Mouse (Mus musculus): ENCODE measurements around the gene Slc17a4. TPM values are rescaled to one million over a fixed set of nuclear protein-coding genes. Genes with fewer than 3 reads are reported as not detected.

The Slc17a4 gene
- polyA plus RNA-seq, 1 experiment from 2014 or later, result 0.10 TPM

DNA sequence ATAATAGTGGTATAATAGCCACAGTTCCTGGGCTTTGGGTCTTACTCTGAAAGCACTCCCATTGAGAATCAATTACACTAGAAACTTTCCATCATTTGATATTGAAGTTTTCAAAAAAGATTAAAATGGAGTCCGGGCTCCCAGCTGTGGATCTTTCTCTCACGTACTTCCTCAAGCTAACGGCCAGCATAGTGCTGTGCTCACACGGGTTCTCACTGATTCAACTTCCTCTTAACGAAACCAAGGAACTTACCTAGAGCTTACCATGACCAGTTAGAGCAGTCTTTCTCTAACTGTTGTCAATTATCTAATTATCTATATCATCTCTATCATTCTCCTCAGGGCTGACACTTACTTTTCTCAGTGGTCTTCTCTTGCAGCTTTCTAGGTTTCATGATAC, 35.2 kb downstream of the Slc17a4 start:
- H3K9me3 ChIP-seq (ENCODE audit: control insufficient read depth, low read length), result no peaks in the 10 kb centered on the region
- H3K4me3 ChIP-seq (ENCODE audit: low read depth, low read length), result no peak overlapping the region
- WGBS, result 78% methylated on average over 5 of the region's 5 CpGs
- no peaks in the 10 kb centered on the region for H3K4me1 ChIP-seq (ENCODE audit: control insufficient read depth, insufficient read depth, low read length)
- H3K9ac ChIP-seq (ENCODE audit: low read depth, low read length), result no peak overlapping the region
- no peaks in the 10 kb centered on the region for H3K36me3 ChIP-seq (ENCODE audit: control insufficient read depth, insufficient read depth, low read length)
- H3K27ac ChIP-seq (replicated peaks; ENCODE audit: low read depth, low read length), result no peak overlapping the region
- DNase-seq (ENCODE audit: low spot score) (no peak), ATAC-seq (ENCODE audit: low read depth) (no peak)
- H3K4me2 ChIP-seq (ENCODE audit: low read depth, low read length), result no peak overlapping the region
- H3K27me3 ChIP-seq (replicated peaks; ENCODE audit: control insufficient read depth, insufficient read depth, low read length), result no peaks in the 10 kb centered on the region

DNA sequence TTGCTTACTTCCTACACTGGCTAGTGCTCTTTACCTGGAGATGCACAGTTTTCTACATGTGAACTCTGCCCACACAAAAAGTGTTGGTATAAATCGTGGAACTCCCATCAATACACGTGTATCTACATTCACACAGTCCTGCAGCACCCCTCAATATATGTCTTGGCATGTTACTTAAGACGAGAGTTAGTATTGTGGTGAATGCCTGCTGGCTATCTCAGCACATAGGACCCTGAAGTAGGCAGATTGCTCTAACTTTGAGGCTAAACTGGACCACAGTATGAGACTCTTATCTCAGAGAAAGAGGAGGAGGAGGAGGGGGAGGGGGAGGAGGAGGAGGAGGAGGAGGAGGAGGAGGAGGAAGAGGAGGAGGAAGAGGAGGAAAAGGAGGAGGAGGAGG, 35.7 kb downstream of the Slc17a4 start:
- H3K27me3 ChIP-seq (replicated peaks; ENCODE audit: control insufficient read depth, insufficient read depth, low read length), result no peaks in the 10 kb centered on the region
- no peak overlapping the region for H3K9ac ChIP-seq (ENCODE audit: low read depth, low read length)
- H3K4me2 ChIP-seq (ENCODE audit: low read depth, low read length), result no peak overlapping the region
- H3K27ac ChIP-seq (replicated peaks; ENCODE audit: low read depth, low read length), result no peak overlapping the region
- H3K4me3 ChIP-seq (ENCODE audit: low read depth, low read length), result no peak overlapping the region
- H3K4me1 ChIP-seq (ENCODE audit: control insufficient read depth, insufficient read depth, low read length), result no peaks in the 10 kb centered on the region
- no peaks in the 10 kb centered on the region for H3K9me3 ChIP-seq (ENCODE audit: control insufficient read depth, low read length)
- no peaks in the 10 kb centered on the region for H3K36me3 ChIP-seq (ENCODE audit: control insufficient read depth, insufficient read depth, low read length)
- ATAC-seq (ENCODE audit: low read depth) (no peak), DNase-seq (ENCODE audit: low spot score) (no peak)
- 77% methylated on average over 3 of the region's 3 CpGs for WGBS

DNA sequence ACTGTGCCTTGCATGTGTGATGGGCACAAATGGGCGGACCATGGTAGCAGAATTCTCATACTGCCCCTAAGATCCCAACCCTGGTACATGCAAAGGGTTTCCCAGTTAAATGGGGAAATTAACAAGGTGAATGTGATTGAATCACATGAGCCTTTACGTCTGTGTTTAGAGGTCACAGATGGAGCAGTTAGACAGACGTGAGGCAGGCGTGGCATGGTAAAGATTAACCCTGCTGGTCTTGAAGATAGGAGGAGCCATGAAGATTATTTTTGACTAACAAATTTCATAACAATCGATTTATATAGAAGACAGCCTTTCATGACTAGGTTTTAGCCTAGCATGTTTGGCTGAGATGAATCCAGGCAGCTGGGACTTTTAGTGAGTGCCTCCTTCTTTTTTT, 41.7 kb downstream of the Slc17a4 start:
- DNase-seq (ENCODE audit: low spot score) (no peak), ATAC-seq (ENCODE audit: low read depth) (no peak)
- Histone ChIP-seq H3K9ac (ENCODE audit: low read depth, low read length) (no peak overlapping the region), H3K36me3 (ENCODE audit: control insufficient read depth, insufficient read depth, low read length) (no peaks in the 10 kb centered on the region), H3K27me3 (replicated peaks; ENCODE audit: control insufficient read depth, insufficient read depth, low read length) (no peaks in the 10 kb centered on the region), H3K4me1 (ENCODE audit: control insufficient read depth, insufficient read depth, low read length) (no peaks in the 10 kb centered on the region), H3K9me3 (ENCODE audit: control insufficient read depth, low read length) (no peaks in the 10 kb centered on the region), H3K4me3 (ENCODE audit: low read depth, low read length) (no peak overlapping the region), H3K4me2 (ENCODE audit: low read depth, low read length) (no peak overlapping the region), H3K27ac (replicated peaks; ENCODE audit: low read depth, low read length) (no peak overlapping the region)
- 74% methylated on average over 5 of the region's 5 CpGs for WGBS

DNA sequence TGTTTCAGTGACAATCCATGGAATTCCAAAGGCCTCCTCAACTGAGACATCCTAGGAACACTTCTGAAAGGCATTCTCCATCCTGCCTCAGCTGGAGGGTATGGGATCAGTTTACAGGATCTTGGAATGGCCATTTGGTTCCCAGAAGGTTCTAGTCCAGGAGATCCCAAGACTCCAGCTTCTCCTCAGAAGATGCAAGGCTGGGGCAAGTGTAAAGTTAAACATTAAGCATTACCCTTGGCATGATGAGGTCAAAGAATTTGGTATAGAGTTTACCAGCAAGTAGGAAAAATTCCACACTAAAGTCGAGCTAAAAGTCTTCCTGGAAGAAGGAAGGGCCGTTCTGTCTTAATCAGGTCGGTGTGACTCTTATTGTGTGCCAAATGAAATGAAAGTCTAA, 44.8 kb downstream of the Slc17a4 start:
- Histone ChIP-seq H3K9ac (ENCODE audit: low read depth, low read length) (no peak overlapping the region), H3K27ac (replicated peaks; ENCODE audit: low read depth, low read length) (no peak overlapping the region), H3K4me1 (ENCODE audit: control insufficient read depth, insufficient read depth, low read length) (0 out of 2 replicates have a peak, but pooled peaks cover 4% of the 10 kb centered on the region), H3K27me3 (replicated peaks; ENCODE audit: control insufficient read depth, insufficient read depth, low read length) (no peaks in the 10 kb centered on the region), H3K4me2 (ENCODE audit: low read depth, low read length) (no peak overlapping the region), H3K36me3 (ENCODE audit: control insufficient read depth, insufficient read depth, low read length) (no peaks in the 10 kb centered on the region), H3K4me3 (ENCODE audit: low read depth, low read length) (no peak overlapping the region), H3K9me3 (ENCODE audit: control insufficient read depth, low read length) (no peaks in the 10 kb centered on the region)
- DNase-seq (ENCODE audit: low spot score) (no peak), ATAC-seq (ENCODE audit: low read depth) (no peak)
- 71% methylated on average over 3 of the region's 3 CpGs for WGBS

DNA sequence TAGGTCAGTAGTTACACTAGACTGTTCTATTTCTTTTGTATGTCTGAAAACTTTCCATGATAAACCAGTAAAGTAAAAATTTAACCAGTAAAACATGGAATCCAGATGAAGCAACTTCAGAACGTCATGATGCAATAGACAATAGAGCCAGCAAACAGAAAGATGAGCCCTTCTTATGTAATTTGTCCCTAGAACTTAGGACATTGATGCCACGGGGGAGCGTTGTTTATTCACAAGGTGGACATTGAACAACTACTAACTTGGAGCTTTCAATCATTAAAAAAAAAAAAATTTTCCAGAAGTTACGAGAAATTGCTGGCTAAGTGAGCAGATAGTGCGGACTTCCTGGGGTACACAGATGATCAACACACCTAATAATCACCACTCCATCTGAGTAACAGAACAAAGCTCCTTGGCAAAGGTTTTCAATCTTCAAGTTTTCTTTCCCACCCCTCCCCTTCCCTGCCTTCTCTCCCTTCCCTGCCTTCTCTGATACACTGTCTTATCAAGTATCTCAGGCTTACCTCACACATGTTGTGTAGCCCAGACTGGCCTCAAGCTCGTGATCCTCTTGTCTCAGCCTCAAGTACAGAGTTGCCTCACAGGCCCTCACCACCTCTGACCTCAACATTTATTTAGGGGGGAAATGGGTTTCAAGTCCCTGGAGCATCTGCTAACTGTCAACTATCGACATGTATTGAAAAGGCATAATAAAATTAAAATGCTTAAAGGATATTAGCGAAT, 45.8 kb downstream of the Slc17a4 start:
- 0 out of 2 replicates have a peak, but pooled peaks cover 4% of the 10 kb centered on the region for H3K4me1 ChIP-seq (ENCODE audit: control insufficient read depth, insufficient read depth, low read length)
- H3K27ac ChIP-seq (replicated peaks; ENCODE audit: low read depth, low read length), result no peak overlapping the region
- no peaks in the 10 kb centered on the region for H3K36me3 ChIP-seq (ENCODE audit: control insufficient read depth, insufficient read depth, low read length)
- WGBS, result 87% methylated on average over 8 of the region's 8 CpGs
- DNase-seq (ENCODE audit: low spot score), result no peak
- no peaks in the 10 kb centered on the region for H3K9me3 ChIP-seq (ENCODE audit: control insufficient read depth, low read length)
- no peak overlapping the region for H3K4me3 ChIP-seq (ENCODE audit: low read depth, low read length)
- H3K27me3 ChIP-seq (replicated peaks; ENCODE audit: control insufficient read depth, insufficient read depth, low read length), result no peaks in the 10 kb centered on the region
- ATAC-seq (ENCODE audit: low read depth), result no peak
- no peak overlapping the region for H3K4me2 ChIP-seq (ENCODE audit: low read depth, low read length)
- H3K9ac ChIP-seq (ENCODE audit: low read depth, low read length), result no peak overlapping the region

DNA sequence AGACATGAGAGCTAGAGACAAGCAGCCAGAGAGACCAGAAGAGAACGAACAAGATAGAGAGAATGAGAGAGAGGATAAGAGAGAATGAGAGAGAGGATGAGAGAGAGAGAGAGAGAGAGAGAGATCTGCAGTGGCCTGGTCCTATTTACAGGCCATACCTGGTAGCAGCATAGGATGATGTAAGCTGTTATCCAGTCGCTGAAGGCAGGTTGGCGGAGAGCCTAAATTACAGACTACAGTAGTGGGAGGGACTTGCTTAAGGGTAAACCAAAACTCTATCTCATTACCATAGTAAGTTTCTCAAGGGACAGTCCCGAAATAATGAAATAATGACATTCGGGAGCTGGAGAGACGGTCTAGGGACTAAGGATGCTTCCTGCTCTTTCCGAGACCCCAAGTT, 47.4 kb downstream of the Slc17a4 start, which contains the start of gene Slc17a1:
Gene Slc17a1, plus strand, starts transcription at position 346 of the 400 bp plus-strand sequence.
- 74% methylated on average over 7 of the region's 7 CpGs for WGBS
- H3K27ac ChIP-seq (replicated peaks; ENCODE audit: low read depth, low read length), result no peak within 1 kb of the TSS
- no peaks in the 10 kb centered on the region for H3K36me3 ChIP-seq (ENCODE audit: control insufficient read depth, insufficient read depth, low read length)
- H3K9me3 ChIP-seq (ENCODE audit: control insufficient read depth, low read length), result no peaks in the 10 kb centered on the region
- H3K9ac ChIP-seq (ENCODE audit: low read depth, low read length), result no peak within 1 kb of the TSS
- no peak for ATAC-seq (ENCODE audit: low read depth)
- H3K4me1 ChIP-seq (ENCODE audit: control insufficient read depth, insufficient read depth, low read length), result 0 out of 2 replicates have a peak, but pooled peaks cover 4% of the 10 kb centered on the region
- no peaks in the 10 kb centered on the region for H3K27me3 ChIP-seq (replicated peaks; ENCODE audit: control insufficient read depth, insufficient read depth, low read length)
- peak; percentile 35 for DNase-seq (ENCODE audit: low spot score)
- H3K4me2 ChIP-seq (ENCODE audit: low read depth, low read length), result no peak within 1 kb of the TSS
- H3K4me3 ChIP-seq (ENCODE audit: low read depth, low read length), result no peak within 1 kb of the TSS

DNA sequence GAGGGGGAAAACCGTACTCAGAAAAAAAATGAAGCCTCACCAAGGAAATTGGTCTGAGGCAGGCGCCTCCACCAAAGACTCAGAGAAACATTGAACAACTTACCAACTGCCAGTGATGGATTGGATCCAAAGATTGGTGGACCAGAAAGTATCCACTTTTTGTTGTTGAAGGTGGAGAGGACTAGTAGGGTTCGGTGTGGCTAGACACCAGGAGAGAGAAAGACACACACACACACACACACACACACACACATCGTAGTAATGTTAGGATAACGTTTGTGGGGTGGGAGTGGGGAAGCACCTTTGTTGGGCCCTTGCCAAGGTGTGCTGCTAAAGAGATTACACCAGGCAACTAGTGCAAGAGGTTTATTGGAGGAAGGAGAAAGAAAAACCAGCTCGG, 47.8 kb downstream of the Slc17a4 start:
- Histone ChIP-seq H3K4me3 (ENCODE audit: low read depth, low read length) (no peak overlapping the region), H3K36me3 (ENCODE audit: control insufficient read depth, insufficient read depth, low read length) (no peaks in the 10 kb centered on the region), H3K27ac (replicated peaks; ENCODE audit: low read depth, low read length) (no peak overlapping the region), H3K4me1 (ENCODE audit: control insufficient read depth, insufficient read depth, low read length) (0 out of 2 replicates have a peak, but pooled peaks cover 4% of the 10 kb centered on the region), H3K4me2 (ENCODE audit: low read depth, low read length) (no peak overlapping the region), H3K9me3 (ENCODE audit: control insufficient read depth, low read length) (no peaks in the 10 kb centered on the region), H3K27me3 (replicated peaks; ENCODE audit: control insufficient read depth, insufficient read depth, low read length) (no peaks in the 10 kb centered on the region), H3K9ac (ENCODE audit: low read depth, low read length) (no peak overlapping the region)
- WGBS, result 77% methylated on average over 6 of the region's 6 CpGs
- no peak for DNase-seq (ENCODE audit: low spot score)
- no peak for ATAC-seq (ENCODE audit: low read depth)

DNA sequence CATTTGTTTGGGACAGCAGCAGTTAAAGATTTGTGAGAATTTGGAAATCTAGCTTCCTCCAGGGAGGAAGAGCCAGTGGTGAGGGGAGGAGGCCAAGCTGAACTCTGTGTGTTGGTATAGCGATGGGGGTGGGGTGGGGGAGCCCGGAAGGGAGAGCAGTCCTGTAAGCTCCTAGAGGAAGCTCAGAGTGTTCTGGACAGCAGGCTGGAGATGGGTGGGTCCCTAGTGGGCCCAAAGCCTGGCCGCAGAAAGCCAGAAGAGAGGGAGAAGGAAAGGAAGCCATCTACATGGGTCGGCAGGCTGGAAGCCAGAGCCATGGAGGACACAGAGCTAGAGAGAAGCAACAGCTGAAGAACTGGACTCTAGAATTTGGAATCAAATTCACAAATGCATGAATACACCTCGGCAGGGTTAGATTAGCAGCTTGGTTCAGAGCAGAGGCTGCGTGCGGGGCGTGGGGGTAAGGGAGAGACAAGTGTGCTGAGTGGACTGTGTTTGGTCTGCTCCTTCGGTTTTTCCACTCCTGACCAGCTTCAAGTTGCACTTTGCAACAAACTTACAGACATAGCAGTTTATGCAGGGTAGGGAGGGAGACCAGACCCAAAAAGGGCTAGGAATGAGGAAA, 48.6 kb downstream of the Slc17a4 start:
- no peak overlapping the region for H3K27ac ChIP-seq (replicated peaks; ENCODE audit: low read depth, low read length)
- no peak overlapping the region for H3K4me3 ChIP-seq (ENCODE audit: low read depth, low read length)
- no peak for ATAC-seq (ENCODE audit: low read depth)
- 0 out of 2 replicates have a peak, but pooled peaks cover 4% of the 10 kb centered on the region for H3K4me1 ChIP-seq (ENCODE audit: control insufficient read depth, insufficient read depth, low read length)
- no peak overlapping the region for H3K4me2 ChIP-seq (ENCODE audit: low read depth, low read length)
- no peaks in the 10 kb centered on the region for H3K9me3 ChIP-seq (ENCODE audit: control insufficient read depth, low read length)
- no peaks in the 10 kb centered on the region for H3K36me3 ChIP-seq (ENCODE audit: control insufficient read depth, insufficient read depth, low read length)
- H3K27me3 ChIP-seq (replicated peaks; ENCODE audit: control insufficient read depth, insufficient read depth, low read length), result no peaks in the 10 kb centered on the region
- no peak overlapping the region for H3K9ac ChIP-seq (ENCODE audit: low read depth, low read length)
- peak; percentile 9 for DNase-seq (ENCODE audit: low spot score)
- 68% methylated on average over 9 of the region's 9 CpGs for WGBS

Data from embryonic facial prominence, embryonic 14.5 days (tissue).